Mouse (Mus musculus): ENCODE measurements around the gene Dcaf8.

GRCm38 (mm10) chr1:172132319-172132718 is 15.6 kb upstream of the Dcaf8 start:
- TF ChIP-seq CTCF (IDR thresholded peaks at IDR 0.05; ENCODE audit: low read depth, low read length): no peak
- TF ChIP-seq POLR2A (IDR thresholded peaks at IDR 0.05; ENCODE audit: borderline replicate concordance, low read depth, low read length): no peak

Measured in bone marrow macrophage, adult 2 months (primary cell).